Mouse (Mus musculus): ENCODE measurements around the gene Rtf2. TPM values are rescaled to one million over a fixed set of nuclear protein-coding genes. Genes with fewer than 3 reads are reported as not detected.
A peak's percentile ranks its signal among the peaks of the same experiment; 100 is the strongest.

Gene Rtf2
- total RNA-seq, 2 experiments from 2014 or later: 62.8 to 63.8 TPM

DNA sequence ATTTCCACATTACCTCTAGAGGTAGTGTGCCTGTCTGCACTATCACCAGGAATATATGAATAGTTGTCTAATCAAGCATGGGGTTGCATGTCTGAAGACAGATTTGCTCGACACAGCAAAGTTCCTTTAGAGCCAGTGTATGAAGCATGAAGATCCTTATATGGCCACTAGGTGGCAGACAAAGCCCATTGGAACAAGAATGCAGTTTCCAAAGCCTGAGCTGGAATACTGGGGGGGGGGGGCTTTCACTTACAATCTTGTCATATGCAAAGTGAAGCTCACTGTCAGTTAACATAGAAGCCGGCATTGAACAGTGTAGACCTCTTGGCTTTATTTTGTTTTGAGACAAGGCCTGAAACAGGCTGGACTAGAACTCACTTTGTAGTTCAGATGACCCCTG, 37.5 kb downstream of the Rtf2 start:
- intact Hi-C loops (cut with DNase I): loop anchor here (5.0 to 10.0 kb wide), 4 partner anchors 297 to 609 kb away; no protein-coding TSS in a partner anchor
- DNase-seq: peak; percentile 50

DNA sequence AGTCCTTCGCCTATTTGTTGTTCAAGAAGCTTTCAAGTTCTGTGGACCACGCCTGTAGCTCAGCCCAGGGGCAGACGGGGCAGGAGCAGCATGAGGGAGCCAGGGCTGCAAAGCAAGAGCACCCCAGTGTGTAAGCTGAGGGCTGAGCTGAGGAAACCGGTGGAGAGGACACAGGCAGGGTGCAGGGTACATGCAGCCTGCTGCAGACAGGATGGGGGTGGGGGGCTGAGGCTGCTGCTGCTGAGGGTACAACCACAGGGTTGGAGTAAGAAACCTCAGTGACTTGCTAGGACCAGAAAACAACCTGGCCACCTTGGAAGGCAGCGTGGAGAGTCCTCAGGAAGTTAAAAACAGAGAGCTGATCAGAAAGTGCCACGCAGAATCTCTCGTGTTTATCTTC, 39.9 kb downstream of the Rtf2 start:
- intact Hi-C loops (cut with DNase I): no loop called here
- DNase-seq: no peak

DNA sequence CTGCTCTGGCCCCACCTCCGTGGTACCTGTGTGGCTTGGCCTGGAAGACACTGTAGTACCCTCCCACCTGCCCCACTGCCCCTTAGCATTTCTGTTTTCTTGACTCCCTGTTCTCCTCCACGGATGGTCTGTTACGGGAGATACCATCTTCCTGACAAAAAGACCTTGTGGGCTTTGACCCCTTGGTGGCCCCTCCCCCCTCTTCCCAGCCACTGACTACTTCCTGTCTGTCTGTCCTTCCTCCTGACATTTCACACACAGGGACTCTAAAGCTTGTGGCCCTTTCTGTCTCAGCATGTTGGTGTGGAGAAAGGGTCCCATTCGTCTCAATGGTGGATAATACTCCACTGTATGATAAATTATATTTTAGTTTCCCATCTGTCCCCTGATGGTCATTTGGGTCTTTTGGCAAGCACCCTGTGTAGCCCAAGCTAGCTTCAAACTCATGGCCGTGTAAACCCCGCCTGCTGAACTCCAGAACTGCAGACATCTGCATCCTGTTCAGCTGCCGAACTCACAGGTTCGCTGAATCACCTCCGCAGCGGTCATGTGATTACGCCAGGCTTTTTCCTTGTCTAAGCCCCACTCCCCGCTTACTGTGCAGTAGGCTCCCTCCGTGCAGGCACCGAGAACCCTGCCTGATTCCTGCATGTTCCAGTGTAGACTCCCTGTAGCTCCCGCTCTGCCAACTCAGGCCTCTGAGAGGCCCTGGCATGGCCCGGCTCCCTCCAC, 41.5 kb downstream of the Rtf2 start:
- intact Hi-C loops (cut with DNase I): no loop called here
- DNase-seq: no peak

DNA sequence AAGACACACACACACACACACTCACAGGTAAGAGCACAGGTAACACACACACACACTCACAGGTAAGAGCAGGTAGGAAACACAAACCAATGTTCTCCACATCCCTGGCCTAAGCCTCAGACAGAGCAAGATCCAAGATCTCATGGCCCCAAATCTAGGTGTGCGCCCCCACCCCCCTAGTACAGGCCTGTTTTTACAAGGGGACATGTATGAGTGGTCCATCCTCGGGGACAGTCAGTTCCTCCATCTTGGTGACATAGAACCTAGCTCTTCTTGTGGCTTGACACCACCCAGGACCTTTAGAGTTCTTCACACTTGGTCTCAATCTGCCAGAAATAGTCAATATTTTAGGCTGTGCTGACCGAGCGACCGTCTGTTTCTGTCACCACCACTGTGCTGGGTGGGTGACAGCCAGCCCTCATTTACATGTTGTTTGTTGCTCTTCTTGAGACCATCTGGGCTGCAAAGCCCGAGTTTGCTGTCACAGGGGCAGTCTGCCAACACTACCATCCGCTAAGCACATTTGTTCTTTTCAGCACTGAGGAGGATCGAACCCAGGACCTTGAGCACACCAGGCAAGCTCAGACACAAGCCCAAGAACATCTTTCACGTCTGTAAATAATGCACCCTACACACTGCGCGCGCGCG, 43.5 kb downstream of the Rtf2 start:
- DNase-seq: peak; percentile 63
- intact Hi-C loops (cut with DNase I): no loop called here

- intact Hi-C loops (cut with DNase I): no loop called here
- no peak for DNase-seq
Observed at GRCm38 (mm10) chr2:172484696-172485370, 44.5 kb downstream of the Rtf2 start.

- intact Hi-C loops (cut with DNase I): no loop called here
- DNase-seq: no peak
Observed at GRCm38 (mm10) chr2:172496736-172497345, 56.5 kb downstream of the Rtf2 start.

- intact Hi-C loops (cut with DNase I): no loop called here
- DNase-seq: no peak
Observed at GRCm38 (mm10) chr2:172498823-172499222, 58.5 kb downstream of the Rtf2 start.

- intact Hi-C loops (cut with DNase I): loop anchor here (5.0 kb wide), 1 partner anchor 274 kb away; no protein-coding TSS in a partner anchor
- DNase-seq: no peak
Observed at GRCm38 (mm10) chr2:172500752-172501316, 60.5 kb downstream of the Rtf2 start.

DNA sequence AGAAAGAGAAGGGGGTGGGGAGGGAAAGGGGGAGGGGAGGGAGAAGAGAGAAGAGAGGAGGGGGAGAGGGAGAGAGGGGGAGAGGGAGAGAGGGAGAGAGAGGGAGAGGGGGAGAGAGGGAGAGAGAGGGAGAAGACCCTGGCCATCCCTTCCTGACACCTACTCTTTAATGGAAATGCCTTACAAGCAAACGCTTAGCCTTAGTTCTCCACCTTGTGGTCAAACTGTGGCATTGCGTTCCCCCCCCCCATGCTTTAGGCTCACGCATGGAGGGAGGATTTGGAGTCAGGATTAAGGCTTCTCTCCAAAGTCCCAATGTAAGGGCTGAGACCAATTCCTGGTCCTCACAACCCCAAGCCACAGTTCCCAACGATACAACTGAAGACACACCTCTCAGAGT, 61.0 kb downstream of the Rtf2 start:
- peak; percentile 49 for DNase-seq
- intact Hi-C loops (cut with DNase I): loop anchor here (5.0 kb wide), 1 partner anchor 274 kb away; no protein-coding TSS in a partner anchor

DNA sequence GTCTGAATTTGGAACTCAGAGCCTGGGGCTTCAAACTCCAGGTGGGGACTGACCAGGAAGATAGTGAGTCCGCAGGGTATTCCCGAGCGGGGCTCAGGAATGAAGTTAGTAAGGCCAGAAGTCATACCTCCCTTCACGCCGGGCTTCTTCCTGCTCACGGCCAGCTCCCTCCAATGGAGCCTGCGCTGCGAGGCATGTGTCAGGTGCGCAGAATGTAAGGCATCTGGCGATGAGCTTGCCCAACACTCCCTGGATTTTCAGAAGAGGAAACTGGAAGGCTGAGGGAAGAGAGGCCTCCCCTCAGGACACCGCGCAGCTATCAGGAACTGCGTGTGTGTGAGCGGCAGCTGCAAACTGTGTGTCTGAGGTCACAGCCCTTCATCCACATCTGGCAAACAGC, 61.8 kb downstream of the Rtf2 start:
- no peak for DNase-seq
- intact Hi-C loops (cut with DNase I): loop anchor here (5.0 kb wide), 1 partner anchor 275 kb away; no protein-coding TSS in a partner anchor

DNA sequence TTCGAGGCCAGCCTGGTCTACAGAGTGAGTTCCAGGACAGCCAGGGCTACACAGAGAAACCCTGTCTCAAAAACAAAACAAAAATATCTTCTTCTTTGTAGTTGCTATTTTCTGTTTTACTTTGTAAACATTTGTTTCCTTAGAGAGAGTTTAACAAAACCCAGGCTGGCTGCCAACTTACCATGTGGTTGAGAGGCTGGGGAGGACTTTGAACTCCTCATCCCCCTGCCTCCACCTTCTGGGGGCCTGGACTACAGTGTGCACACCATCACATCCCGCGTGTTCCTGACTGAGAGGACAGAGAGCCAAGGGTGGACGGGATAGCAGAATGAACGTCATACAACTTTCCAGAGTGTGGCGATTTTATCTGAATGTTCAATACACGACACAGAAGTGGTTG, 65.8 kb downstream of the Rtf2 start:
- intact Hi-C loops (cut with DNase I): no loop called here
- no peak for DNase-seq

DNA sequence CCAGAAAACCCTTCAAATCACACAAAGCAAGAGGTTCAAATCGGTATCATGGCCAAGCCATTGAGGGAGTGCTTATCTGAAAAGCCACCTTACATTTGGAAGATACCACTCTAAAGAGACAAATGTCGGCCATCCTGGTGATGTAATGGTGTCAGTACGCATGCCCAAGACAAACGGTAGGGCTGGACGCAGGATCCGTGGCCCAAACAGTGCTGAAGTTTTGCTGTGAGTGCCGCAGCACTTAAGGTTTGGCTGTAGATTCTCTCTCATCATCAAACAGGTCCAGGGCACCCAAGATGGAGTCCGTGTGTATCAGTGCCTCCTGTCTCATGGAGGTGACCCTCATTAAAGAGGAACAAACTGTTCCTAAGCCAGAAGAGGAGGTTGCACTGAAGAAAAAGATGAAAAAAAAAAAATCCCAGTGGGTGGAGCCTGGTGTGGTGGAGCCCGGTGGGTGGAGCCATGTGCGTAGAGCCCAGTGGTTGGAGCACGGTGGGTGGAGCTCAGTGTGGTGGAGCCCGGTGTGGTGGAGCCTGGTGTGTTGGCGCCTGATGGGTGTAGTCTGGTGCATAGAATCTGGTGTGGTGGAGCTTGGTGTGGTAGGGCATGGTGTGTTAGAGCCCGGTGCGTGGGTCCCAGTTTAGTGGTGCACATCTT, 69.8 kb downstream of the Rtf2 start:
- DNase-seq: no peak
- intact Hi-C loops (cut with DNase I): no loop called here

DNA sequence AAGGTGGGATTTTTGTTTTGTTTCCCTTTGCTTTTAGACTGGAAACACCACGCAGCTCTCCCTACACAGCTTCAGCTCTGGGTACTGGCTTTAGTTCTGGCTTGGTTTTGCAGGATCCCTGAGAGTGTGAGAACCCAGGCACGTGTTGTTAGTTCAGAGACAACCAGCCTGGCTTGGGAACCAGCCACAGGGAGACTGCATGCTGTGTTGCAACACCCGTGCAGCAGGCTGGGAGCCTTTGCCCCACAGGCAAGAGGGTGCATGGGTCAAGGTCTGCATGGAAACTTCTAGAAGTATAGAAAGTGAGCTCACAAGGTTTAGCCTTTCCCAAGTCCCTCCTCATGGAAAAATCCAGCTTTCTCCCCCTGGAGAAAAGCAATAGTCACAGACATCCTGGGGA, 70.5 kb downstream of the Rtf2 start:
- intact Hi-C loops (cut with DNase I): no loop called here

DNA sequence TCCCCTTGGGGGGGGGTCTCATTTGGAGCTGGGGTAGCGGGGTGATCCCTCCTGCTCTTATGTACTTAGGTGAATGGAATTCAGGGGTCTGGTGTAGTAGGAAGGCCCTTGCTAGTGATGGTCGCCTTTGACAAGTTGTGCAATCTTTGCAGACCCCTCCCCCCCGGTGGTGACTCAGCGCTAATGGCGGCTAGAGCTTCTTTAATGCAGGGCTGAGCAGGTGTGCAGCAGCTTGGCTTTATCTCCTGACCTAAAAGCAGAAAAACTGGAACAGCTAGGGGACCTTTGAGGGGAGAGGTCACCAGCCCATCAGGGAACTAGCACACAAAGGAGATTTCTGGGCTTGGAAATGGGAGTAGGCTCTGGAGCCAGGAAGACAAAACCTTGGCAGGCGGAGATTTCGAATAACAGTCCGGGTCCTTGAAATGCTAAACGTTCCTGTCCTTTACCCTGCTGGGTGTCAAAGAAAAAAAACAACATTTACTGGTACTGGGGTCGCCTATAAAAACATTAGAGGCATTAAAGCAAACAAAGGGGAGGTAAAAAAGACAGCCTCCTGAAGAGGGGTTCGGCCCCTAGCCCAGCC, 76.1 kb downstream of the Rtf2 start:
- intact Hi-C loops (cut with DNase I): no loop called here
- DNase-seq: no peak

More for the DNA sequence above, 70.5 kb downstream of the Rtf2 start:
- DNase-seq: no peak

Other genes with a start within 250 kb of the Rtf2 start
- under 1 TPM; 0.18 TPM for gene Mc3r, start 192.1 kb upstream of the Rtf2 start, total RNA-seq (2021)
- 10 to 100 TPM; 20.7 to 22.8 TPM for gene Fam210b, start 95.0 kb upstream of the Rtf2 start, total RNA-seq (2021)
- 1 to 10 TPM; 4.7 to 6.8 TPM for gene Aurka, start 70.0 kb upstream of the Rtf2 start, total RNA-seq (2021)
- 10 to 100 TPM; 26.5 to 29.8 TPM for gene Cstf1, start 69.9 kb upstream of the Rtf2 start, total RNA-seq (2021)
- gene Cass4, start 46.8 kb upstream of the Rtf2 start, total RNA-seq (2021): under 1 TPM; 0.16 to 0.24 TPM
- gene Gcnt7, start 18.0 kb downstream of the Rtf2 start, total RNA-seq (2021): not detected
- under 1 TPM in 1 of 2 experiments, not detected in 1; 0.91 TPM for gene Fam209, start 32.0 kb downstream of the Rtf2 start, total RNA-seq (2021)
- gene Tfap2c, start 109.0 kb downstream of the Rtf2 start, total RNA-seq (2021): 1 to 10 TPM; 1.2 TPM